Mouse (Mus musculus) megakaryocyte, embryonic 14.5 days (primary cell): Measurements from ENCODE around the gene Khdc3. TPM values are rescaled to one million over a fixed set of nuclear protein-coding genes. Genes with fewer than 3 reads are reported as not detected.

ENCODE experiments used
- H3K27me3 ChIP-seq: replicated peaks from 2 replicates; pipeline ENCODE3; 2012; ENCODE audit warnings: inconsistent platforms
- H3K36me3 ChIP-seq: replicated peaks from 2 replicates; pipeline ENCODE3; 2012; ENCODE audit warnings: low read length, inconsistent platforms, mixed read lengths
- H3K4me1 ChIP-seq: 2 replicates; pipeline ENCODE4 v1.6.1; 2012; ENCODE audit warnings: inconsistent platforms
- H3K4me3 ChIP-seq: replicated peaks from 2 replicates; pipeline ENCODE3; 2012; ENCODE audit warnings: moderate library complexity, mild to moderate bottlenecking, inconsistent platforms
- H3K9me3 ChIP-seq: 2 replicates; pipeline ENCODE4 v1.6.1; 2012; ENCODE audit warnings: inconsistent platforms
- FLI1 ChIP-seq: IDR thresholded peaks from 2 replicates; pipeline ENCODE4 v1.6.1; 2012; ENCODE audit warnings: low read length, inconsistent platforms, mixed read lengths
- GATA1 ChIP-seq: IDR thresholded peaks from 3 replicates; pipeline ENCODE4 v1.6.1; 2012; ENCODE audit warnings: mixed read lengths, low read length, inconsistent platforms, borderline replicate concordance
- polyA plus RNA-seq: library from polyadenylated mRNA; stranded (reverse); fragments of >175 nt; gene quantifications from 2 replicates; pipeline ENCODE4 v1.2.3, GENCODE M21; 2012; ENCODE audit warnings: low replicate concordance; ENCODE audit not compliant: insufficient read depth

Khdc3 gene
- polyA plus RNA-seq, 1 experiment = 0.10 TPM

DNA sequence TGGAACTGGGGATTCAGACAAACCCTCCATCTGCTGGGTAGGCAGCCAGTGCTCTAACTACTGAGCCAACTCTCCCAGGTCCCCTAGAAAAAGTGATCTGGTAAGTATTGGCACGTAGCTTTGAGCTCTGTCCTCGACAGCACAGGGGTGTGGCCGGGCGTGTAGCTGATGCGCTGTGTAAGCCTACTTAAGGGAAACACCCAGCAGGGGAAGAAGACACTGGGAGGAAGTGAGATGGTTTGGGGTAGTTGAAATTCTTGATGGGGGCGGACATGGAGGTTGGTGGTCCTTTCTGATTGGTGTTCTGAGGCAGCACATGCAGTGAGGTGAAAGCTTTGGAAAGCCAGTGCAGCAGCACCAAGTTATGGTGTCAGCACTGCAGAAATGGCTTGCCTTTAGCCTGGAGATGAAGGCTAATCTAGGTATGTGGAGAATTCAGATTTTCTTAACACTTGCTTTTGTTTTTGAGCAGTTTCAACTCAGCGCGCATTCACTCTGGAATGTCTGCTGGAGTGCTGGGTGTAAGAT lies 23.5 kb downstream of the Khdc3 start:
- Histone ChIP-seq H3K27me3 (no peaks in the 10 kb centered on the region), H3K4me1 (peaks cover 33% of the 10 kb centered on the region), H3K36me3 (peaks cover 94% of the 10 kb centered on the region), H3K4me3 (no peak overlapping the region), H3K9me3 (no peaks in the 10 kb centered on the region)
- TF ChIP-seq FLI1 (no peak), GATA1 (no peak)

DNA sequence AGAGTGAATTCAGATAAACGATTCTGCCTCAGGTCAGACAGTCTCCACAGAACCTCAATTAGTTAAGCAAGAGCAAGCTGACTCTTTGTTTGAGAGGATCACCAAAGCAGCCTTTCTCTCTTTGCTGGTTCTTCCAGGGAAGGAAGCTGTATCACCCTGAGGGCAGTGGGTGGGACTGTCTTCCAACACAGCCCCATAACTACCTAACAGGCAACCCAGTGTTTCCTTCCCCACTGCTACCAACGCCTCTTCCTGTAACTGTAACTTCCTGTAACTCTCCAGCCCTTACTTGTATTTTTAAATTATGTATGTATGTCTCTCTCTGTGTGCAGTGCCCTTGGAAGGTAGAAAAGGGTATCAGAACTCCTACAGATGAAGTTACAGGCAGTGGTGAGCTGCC lies 25.8 kb downstream of the Khdc3 start:
- Histone ChIP-seq H3K4me3 (no peak overlapping the region), H3K36me3 (peaks cover 90% of the 10 kb centered on the region), H3K4me1 (peaks cover 33% of the 10 kb centered on the region), H3K9me3 (no peaks in the 10 kb centered on the region), H3K27me3 (no peaks in the 10 kb centered on the region)
- TF ChIP-seq GATA1 (no peak), FLI1 (no peak)

DNA sequence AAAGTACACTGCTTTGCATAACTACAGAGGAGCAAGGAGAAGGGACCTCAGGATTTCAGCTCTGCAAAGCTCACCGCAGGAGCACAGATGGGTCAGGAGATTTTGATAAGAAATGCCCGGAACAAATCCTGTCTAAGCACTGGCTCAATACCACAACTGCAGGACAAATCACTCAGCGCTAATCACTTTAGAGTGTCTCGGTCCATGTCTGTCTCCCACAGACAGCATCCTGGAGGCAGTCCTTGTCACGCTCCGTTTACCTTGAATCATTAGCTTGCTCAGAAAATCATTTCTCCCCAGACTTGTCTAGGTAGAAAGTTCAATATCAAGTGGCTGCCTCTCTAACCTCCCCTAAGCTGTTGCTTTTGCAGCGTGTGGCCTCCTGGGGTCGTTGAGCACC lies 28.2 kb downstream of the Khdc3 start:
- peaks cover 72% of the 10 kb centered on the region for H3K36me3 ChIP-seq
- no peak overlapping the region for H3K4me3 ChIP-seq
- peaks cover 22% of the 10 kb centered on the region for H3K4me1 ChIP-seq
- TF ChIP-seq GATA1 = no peak
- no peak for TF ChIP-seq FLI1
- no peaks in the 10 kb centered on the region for H3K27me3 ChIP-seq
- no peaks in the 10 kb centered on the region for H3K9me3 ChIP-seq

DNA sequence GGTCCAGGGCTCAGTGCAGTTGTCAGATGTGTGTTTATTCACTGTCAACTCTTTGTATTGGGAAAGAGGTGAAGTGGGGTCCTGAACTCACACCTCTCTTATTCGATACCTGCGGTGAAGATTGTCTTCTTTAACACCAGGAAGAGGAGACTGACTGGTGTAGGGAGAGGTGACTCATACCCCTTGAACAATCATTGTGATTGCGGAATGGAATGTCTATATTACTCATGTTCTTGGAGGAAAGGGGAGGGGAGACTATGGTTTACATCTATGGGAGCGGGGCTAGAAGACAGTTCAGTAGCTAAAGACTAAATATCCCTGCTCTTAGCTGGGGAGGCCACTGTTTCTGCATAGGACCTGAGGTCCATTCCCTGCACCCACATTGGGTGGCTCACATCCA lies 28.9 kb downstream of the Khdc3 start:
- TF ChIP-seq FLI1 (no peak), GATA1 (no peak)
- Histone ChIP-seq H3K4me1 (peaks cover 18% of the 10 kb centered on the region), H3K9me3 (no peaks in the 10 kb centered on the region), H3K27me3 (no peaks in the 10 kb centered on the region), H3K4me3 (no peak overlapping the region), H3K36me3 (peaks cover 65% of the 10 kb centered on the region)

DNA sequence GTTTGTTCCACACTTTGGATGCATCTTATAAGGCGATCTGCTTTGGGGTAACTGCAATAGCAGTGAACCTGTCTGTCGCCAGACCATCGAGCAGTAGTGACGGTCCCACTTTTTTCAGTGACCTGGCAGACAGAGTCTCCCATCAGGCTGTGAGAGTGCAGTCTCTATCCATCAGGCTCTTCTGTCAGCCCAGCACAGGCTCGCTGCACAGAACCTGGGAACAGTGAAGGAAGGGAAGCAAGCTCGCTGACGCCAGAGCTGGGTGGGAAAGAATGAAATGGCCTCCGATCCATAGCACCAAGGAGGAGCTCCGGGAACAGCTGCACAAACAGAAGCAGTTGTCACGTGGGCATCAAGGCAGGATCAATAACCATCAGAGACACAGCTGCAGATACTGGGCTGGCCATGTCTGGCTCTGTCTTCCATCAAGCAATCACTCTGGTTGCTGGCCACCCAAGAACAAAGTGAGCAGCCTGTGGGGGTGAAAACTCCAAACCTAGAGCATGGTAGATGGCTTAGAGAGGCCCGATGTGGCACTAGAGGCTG lies 35.8 kb downstream of the Khdc3 start:
- Histone ChIP-seq H3K27me3 (peaks cover 3% of the 10 kb centered on the region), H3K36me3 (peaks cover 3% of the 10 kb centered on the region), H3K9me3 (no peaks in the 10 kb centered on the region), H3K4me1 (no peaks in the 10 kb centered on the region), H3K4me3 (no peak overlapping the region)
- TF ChIP-seq GATA1 (no peak), FLI1 (no peak)

Other genes with a start within 250 kb of the Khdc3 start
- gene Pygo1, start 176.2 kb upstream of the Khdc3 start, polyA plus RNA-seq = not detected in 2 replicates
- gene Dyx1c1, start 143.1 kb upstream of the Khdc3 start, polyA plus RNA-seq = not detected in 2 replicates
- not detected in 2 replicates for gene Gm44503, start 143.0 kb upstream of the Khdc3 start, polyA plus RNA-seq
- gene Ccpg1os, start 116.5 kb upstream of the Khdc3 start, polyA plus RNA-seq = 0.69 and 4.6 TPM in 2 replicates
- 0.58 and 3.9 TPM in 2 replicates for gene Ccpg1, start 116.4 kb upstream of the Khdc3 start, polyA plus RNA-seq
- 0.79 and 1.1 TPM in 2 replicates for gene Pigb, start 61.5 kb upstream of the Khdc3 start, polyA plus RNA-seq
- gene Rab27a, start 57.0 kb upstream of the Khdc3 start, polyA plus RNA-seq = 2.8 and 34.3 TPM in 2 replicates
- 1.8 TPM in 1 of 2 replicates, not detected in the other for gene Gm20509, start 634 bp downstream of the Khdc3 start, polyA plus RNA-seq
- 5.5 TPM in 1 of 2 replicates, not detected in the other for gene Rsl24d1, start 11.6 kb downstream of the Khdc3 start, polyA plus RNA-seq